Mouse (Mus musculus) lung, embryonic 16.5 days (tissue): ENCODE measurements at regions not wholly inside any gene's neighbourhood (a gene's known extent, or its start where the extent isn't known, plus 50 kb on each side); places are given as distances from the start of the nearest gene placed in this dataset.

Source experiments
- ATAC-seq: fragments of 200-750 bp; cut with Nextera tagmentation; 2 replicates; pipeline ENCODE4 v1.8.0; 2017; ENCODE audit warnings: low read depth, mild to moderate bottlenecking, moderate library complexity
- H3K27ac ChIP-seq: fragments of 300-500 bp; sonication (generic); 2 replicates; pipeline ENCODE4 v1.5.1; 2014; ENCODE audit warnings: mild to moderate bottlenecking, control low read depth, low read length
- H3K27me3 ChIP-seq: fragments of 300-500 bp; sonication (generic); 2 replicates; pipeline ENCODE4 v1.6.1; 2014; ENCODE audit warnings: low read depth, low read length, mixed read lengths; ENCODE audit not compliant: control insufficient read depth, insufficient read depth
- H3K36me3 ChIP-seq: fragments of 300-500 bp; sonication (generic); 2 replicates; pipeline ENCODE4 v1.6.1; 2014; ENCODE audit warnings: low read length; ENCODE audit not compliant: control insufficient read depth, insufficient read depth
- H3K4me1 ChIP-seq: fragments of 300-500 bp; sonication (generic); replicated peaks from 2 replicates; pipeline ENCODE4 v1.6.1; 2014; ENCODE audit warnings: low read length, mixed read lengths; ENCODE audit not compliant: control insufficient read depth, insufficient read depth
- H3K4me2 ChIP-seq: fragments of 300-500 bp; sonication (generic); 2 replicates; pipeline ENCODE4 v1.6.1; 2014; ENCODE audit warnings: low read depth, low read length, control low read depth
- H3K4me3 ChIP-seq: fragments of 300-500 bp; sonication (generic); 2 replicates; pipeline ENCODE4 v1.5.1; 2014; ENCODE audit warnings: mild to moderate bottlenecking, low read length, control low read depth
- H3K9ac ChIP-seq: fragments of 300-500 bp; sonication (generic); 2 replicates; pipeline ENCODE4 v1.6.1; 2014; ENCODE audit warnings: low read length, control low read depth
- H3K9me3 ChIP-seq: fragments of 300-500 bp; sonication (generic); 2 replicates; pipeline ENCODE4 v1.6.1; 2016; ENCODE audit warnings: low read length; ENCODE audit not compliant: control insufficient read depth
- WGBS: fragments of 180-500 bp; shearing (Covaris S2); extraction: QIAGEN DNeasy Blood & Tissue Kit; methylation state at CpG from one replicate; pipeline ENCODE4 v1.1.7; 2014; 5-methylcytosine and 5-hydroxymethylcytosine counted together

GRCm38 (mm10) chr2:9422686-9423085 lies 458.4 kb upstream of the 4930412O13Rik start:
- ATAC-seq, result no peak
- 78% methylated on average over 8 of the region's 8 CpGs for WGBS
- Histone ChIP-seq H3K4me1 (no peaks in the 10 kb centered on the region), H3K27me3 (no peaks in the 10 kb centered on the region), H3K9ac (no peak overlapping the region), H3K4me2 (no peak overlapping the region), H3K27ac (no peak overlapping the region), H3K4me3 (no peak overlapping the region), H3K36me3 (no peaks in the 10 kb centered on the region), H3K9me3 (no peaks in the 10 kb centered on the region)

GRCm38 (mm10) chr2:9423534-9423933 lies 457.5 kb upstream of the 4930412O13Rik start:
- Histone ChIP-seq H3K4me1 (no peaks in the 10 kb centered on the region), H3K36me3 (no peaks in the 10 kb centered on the region), H3K4me2 (no peak overlapping the region), H3K27me3 (no peaks in the 10 kb centered on the region), H3K4me3 (no peak overlapping the region), H3K9me3 (no peaks in the 10 kb centered on the region), H3K27ac (no peak overlapping the region), H3K9ac (no peak overlapping the region)
- no peak for ATAC-seq
- WGBS, result 44% methylated on average over 7 of the region's 7 CpGs

GRCm38 (mm10) chr2:9433110-9433940 lies 447.7 kb upstream of the 4930412O13Rik start:
- H3K36me3 ChIP-seq, result no peaks in the 10 kb centered on the region
- ATAC-seq, result no peak
- WGBS, result 18% methylated on average over 17 of the region's 17 CpGs
- H3K27me3 ChIP-seq, result peaks cover 3% of the 10 kb centered on the region; the same call in 1 of the 2 replicates
- no peak overlapping the region for H3K27ac ChIP-seq
- no peaks in the 10 kb centered on the region for H3K9me3 ChIP-seq
- H3K9ac ChIP-seq, result no peak overlapping the region
- H3K4me3 ChIP-seq, result no peak overlapping the region
- 0 out of 2 replicates have a peak overlapping the region, but pooled peaks have one; percentile 5 for H3K4me2 ChIP-seq
- no peaks in the 10 kb centered on the region for H3K4me1 ChIP-seq

- Histone ChIP-seq H3K4me3 (no peak overlapping the region), H3K9me3 (no peaks in the 10 kb centered on the region)
- ATAC-seq, result no peak
Observed at GRCm38 (mm10) chr2:9435155-9435872, 445.7 kb upstream of the 4930412O13Rik start.

GRCm38 (mm10) chr2:9443103-9443502 lies 437.9 kb upstream of the 4930412O13Rik start:
- H3K4me2 ChIP-seq, result no peak overlapping the region
- H3K9me3 ChIP-seq, result no peaks in the 10 kb centered on the region
- no peaks in the 10 kb centered on the region for H3K36me3 ChIP-seq
- peaks cover 3% of the 10 kb centered on the region; the same call in 1 of the 2 replicates for H3K4me1 ChIP-seq
- peak; percentile 28; the same call in 1 of the 2 replicates for ATAC-seq
- no peaks in the 10 kb centered on the region for H3K27me3 ChIP-seq
- H3K9ac ChIP-seq, result no peak overlapping the region
- no peak overlapping the region for H3K4me3 ChIP-seq
- no peak overlapping the region for H3K27ac ChIP-seq

More at GRCm38 (mm10) chr2:9435155-9435872, 445.7 kb upstream of the 4930412O13Rik start:
- Histone ChIP-seq H3K27ac (no peak overlapping the region), H3K4me1 (no peaks in the 10 kb centered on the region), H3K27me3 (peaks cover 3% of the 10 kb centered on the region; the same call in 1 of the 2 replicates), H3K4me2 (no peak overlapping the region), H3K36me3 (no peaks in the 10 kb centered on the region), H3K9ac (no peak overlapping the region)
- WGBS, result 51% methylated on average over 9 of the region's 9 CpGs

GRCm38 (mm10) chr2:9445826-9446225 lies 435.2 kb upstream of the 4930412O13Rik start:
- Histone ChIP-seq H3K27me3 (no peaks in the 10 kb centered on the region), H3K9me3 (no peaks in the 10 kb centered on the region), H3K9ac (no peak overlapping the region), H3K4me2 (no peak overlapping the region), H3K27ac (no peak overlapping the region), H3K4me3 (no peak overlapping the region), H3K36me3 (no peaks in the 10 kb centered on the region), H3K4me1 (peaks cover 3% of the 10 kb centered on the region; the same call in 1 of the 2 replicates)
- no peak for ATAC-seq
- WGBS, result 84% methylated on average over 1 of the region's 1 CpGs

- Histone ChIP-seq H3K36me3 (no peaks in the 10 kb centered on the region), H3K4me2 (no peak overlapping the region), H3K9ac (no peak overlapping the region), H3K4me1 (no peaks in the 10 kb centered on the region), H3K27me3 (no peaks in the 10 kb centered on the region), H3K4me3 (no peak overlapping the region), H3K27ac (no peak overlapping the region), H3K9me3 (no peaks in the 10 kb centered on the region)
- WGBS, result 59% methylated on average over 4 of the region's 4 CpGs
- no peak for ATAC-seq
Observed at GRCm38 (mm10) chr2:9464413-9464812, 416.6 kb upstream of the 4930412O13Rik start.

- Histone ChIP-seq H3K9ac (no peak overlapping the region), H3K9me3 (no peaks in the 10 kb centered on the region), H3K27me3 (no peaks in the 10 kb centered on the region), H3K36me3 (no peaks in the 10 kb centered on the region), H3K4me1 (no peaks in the 10 kb centered on the region), H3K4me2 (no peak overlapping the region), H3K4me3 (no peak overlapping the region), H3K27ac (no peak overlapping the region)
- peak; percentile 36; the same call in 1 of the 2 replicates for ATAC-seq
- WGBS, result 36% methylated on average over 5 of the region's 5 CpGs
Observed at GRCm38 (mm10) chr2:9464818-9465217, 416.2 kb upstream of the 4930412O13Rik start.

GRCm38 (mm10) chr2:9467573-9467972 lies 413.5 kb upstream of the 4930412O13Rik start:
- 66% methylated on average over 2 of the region's 2 CpGs for WGBS
- no peak overlapping the region for H3K27ac ChIP-seq
- no peaks in the 10 kb centered on the region for H3K27me3 ChIP-seq
- no peak overlapping the region for H3K9ac ChIP-seq
- H3K9me3 ChIP-seq, result no peaks in the 10 kb centered on the region
- ATAC-seq, result no peak
- no peaks in the 10 kb centered on the region for H3K36me3 ChIP-seq
- H3K4me1 ChIP-seq, result no peaks in the 10 kb centered on the region
- no peak overlapping the region for H3K4me3 ChIP-seq
- H3K4me2 ChIP-seq, result no peak overlapping the region
